Mouse (Mus musculus) heart, adult 9 months (tissue): ENCODE measurements at regions not wholly inside any gene's neighbourhood (a gene's known extent, or its start where the extent isn't known, plus 50 kb on each side); places are given as distances from the start of the nearest gene placed in this dataset.

Source experiments
- DNase-seq, 2 experiments: peaks; one replicate each; pipeline ENCODE4 v3.0.0; 2022; ENCODE audit warnings: low spot score in 2 of 2

DNA sequence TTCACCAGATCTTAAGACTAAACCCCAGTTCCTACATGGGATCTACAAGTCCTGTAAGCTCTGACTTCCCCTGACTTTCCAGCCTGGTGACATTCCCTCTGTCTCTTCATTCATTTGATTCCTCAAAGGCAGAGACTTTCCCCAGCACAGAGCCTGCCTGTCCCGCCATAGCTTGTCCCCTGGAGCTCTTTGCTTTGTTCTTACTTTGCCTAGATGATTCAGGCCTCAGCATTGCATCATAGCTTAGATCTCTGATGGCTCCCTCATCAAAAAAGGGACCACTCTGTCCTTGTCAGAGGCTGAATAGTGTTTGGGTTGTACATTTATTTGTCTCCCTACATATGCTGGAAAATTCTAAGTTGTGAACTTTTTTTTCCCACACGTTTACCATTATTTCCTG, 57.6 kb upstream of the Exoc6 start:
- DNase-seq = no peak

DNA sequence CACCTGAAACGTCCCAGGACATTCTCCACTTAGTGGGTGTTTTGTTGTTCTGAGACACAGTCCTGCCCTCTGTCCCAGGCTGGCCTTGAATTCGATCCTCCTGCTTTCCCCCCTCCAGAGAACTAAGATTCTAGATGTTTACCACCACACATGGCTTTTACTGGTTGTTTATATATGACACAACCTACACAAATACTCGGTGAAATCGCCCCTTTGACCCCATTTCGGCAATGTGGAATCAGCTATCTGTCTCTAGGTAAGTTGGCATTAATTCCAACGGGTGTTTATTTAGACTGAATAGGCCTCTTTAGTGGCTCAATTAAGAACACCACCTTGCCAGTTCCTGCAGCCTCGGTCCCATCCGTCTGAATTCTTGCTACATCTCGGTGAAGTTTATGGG, 56.8 kb upstream of the Exoc6 start:
- no peak for DNase-seq

- peak in 1 of 2 experiments; percentile 4 for DNase-seq
Measured at GRCm38 (mm10) chr19:37493921-37494485, 56.2 kb upstream of the Exoc6 start.

DNA sequence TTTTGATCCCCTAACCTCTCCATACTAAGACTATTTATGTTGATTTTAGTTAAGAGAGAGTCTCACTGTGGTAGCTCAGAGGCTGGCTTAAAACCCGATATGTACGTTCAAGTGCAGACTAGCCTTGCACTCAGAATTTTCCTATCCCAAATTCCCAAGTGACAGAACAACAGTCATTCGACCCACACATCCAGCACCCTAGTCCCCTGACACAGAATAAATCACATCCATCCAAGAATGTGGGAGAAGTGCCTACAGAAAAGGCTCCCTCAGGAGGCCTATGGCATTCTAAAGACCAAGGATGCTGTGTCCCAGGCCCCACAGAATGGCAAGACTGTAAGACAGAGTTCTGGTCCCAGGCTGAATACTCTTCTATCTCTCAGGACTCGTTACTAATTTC, 55.4 kb upstream of the Exoc6 start:
- DNase-seq = no peak

GRCm38 (mm10) chr19:37495319-37496270, 54.6 kb upstream of the Exoc6 start:
- peak in 1 of 2 experiments; percentile 21 for DNase-seq

DNA sequence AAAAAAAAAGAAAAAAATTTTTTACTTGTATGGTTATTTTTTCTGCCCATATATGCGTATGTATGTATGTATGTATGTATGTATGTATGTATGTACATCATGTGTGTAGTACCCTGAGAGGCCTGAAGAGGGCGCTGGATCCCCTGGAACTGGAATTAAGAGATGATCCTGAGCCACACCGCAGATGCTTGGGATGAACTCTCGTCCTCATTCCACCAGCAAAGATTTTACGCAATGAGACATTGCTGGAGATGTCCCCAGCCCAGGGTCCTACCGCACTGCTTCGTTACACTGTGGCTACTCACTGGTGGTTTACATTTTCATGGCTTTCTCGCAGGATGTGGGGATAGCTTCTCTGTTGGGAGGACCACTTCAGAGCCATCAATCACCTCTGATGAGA, 53.5 kb upstream of the Exoc6 start:
- no peak for DNase-seq

- DNase-seq = no peak
Measured at GRCm38 (mm10) chr19:37497161-37497560, 53.1 kb upstream of the Exoc6 start.

DNA sequence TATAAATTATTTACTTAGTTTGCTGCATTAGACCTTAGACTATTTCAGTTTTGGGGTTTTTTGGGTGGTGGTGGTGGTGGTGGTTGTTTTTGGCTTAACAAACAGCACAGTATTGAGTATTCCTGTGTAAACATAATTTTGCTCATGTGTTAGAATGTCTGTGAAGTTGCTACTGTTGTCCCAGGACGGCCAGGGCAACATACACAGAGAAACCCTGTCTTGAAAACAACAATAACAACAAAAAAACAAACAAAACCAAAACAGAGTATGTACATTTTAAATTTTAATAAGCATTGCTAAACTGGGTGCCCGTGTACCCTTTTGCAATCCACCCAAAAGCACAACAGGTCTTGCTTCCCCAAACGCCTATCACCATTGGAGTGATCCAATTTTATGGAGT, 51.8 kb upstream of the Exoc6 start:
- no peak for DNase-seq
